Mouse (Mus musculus): ENCODE results near the gene B3gnt8.

Gene B3gnt8

DNA sequence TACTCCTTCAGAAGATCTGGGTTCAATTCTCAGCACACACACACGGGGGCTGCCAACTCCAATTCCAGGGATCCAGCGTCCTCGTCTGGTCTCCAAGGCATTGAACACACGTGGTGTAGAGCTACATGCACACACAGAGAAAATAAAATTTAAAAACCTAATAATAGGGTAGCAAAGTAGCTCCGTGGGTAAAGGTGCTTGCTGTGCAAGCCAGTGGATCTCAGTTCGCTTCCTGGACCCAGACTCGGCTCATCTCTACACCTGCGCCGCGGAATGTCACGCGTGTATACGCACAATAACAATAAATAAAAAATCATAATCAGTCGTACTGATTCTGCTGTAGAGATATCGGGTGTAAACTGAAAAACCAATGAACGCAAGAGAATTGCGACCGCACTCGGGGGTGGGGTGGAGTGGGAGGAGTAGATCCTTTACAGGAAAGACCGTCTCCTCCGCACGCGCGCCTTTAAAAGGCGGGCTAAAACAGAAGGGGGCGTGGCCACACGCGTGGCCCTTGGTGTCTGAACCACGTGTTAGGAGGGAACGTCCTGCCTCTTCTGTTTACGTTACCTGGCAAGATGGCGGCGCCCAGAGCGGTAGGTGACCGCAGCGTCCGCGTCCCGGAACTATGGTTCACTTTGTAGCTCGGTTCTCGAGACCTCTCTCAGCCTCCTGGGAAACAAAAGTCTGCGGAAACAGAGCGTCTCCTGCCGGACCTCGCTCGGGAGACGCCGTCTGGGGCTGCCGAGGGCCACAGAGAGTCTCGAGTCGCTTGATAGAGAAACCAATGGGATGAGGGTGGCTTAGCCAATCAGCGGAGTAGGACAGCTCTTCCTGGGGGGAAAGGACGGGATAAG, 7.4 kb upstream of the B3gnt8 start, which contains the start of gene Dmac2:
Gene Dmac2 (plus strand): TSS at position 550 of the 857 bp plus-strand sequence.
- DNase-seq (ENCODE audit: low read depth, low spot score) = peak; percentile 99

DNA sequence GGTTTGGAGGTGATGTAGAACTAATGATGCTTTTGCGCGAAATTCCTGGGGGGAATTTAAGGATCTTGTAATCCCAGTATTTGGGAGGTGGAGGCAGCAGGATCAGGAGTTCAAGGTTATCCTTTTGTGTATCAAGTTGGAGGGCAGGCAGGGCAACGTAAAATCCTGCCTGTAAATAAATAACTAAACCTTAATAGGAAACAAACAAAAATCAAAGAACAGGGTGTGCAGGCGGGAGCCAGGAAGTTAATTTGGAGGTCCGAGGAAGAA, 6.8 kb upstream of the B3gnt8 start:
- DNase-seq (ENCODE audit: low read depth, low spot score) = no peak

DNA sequence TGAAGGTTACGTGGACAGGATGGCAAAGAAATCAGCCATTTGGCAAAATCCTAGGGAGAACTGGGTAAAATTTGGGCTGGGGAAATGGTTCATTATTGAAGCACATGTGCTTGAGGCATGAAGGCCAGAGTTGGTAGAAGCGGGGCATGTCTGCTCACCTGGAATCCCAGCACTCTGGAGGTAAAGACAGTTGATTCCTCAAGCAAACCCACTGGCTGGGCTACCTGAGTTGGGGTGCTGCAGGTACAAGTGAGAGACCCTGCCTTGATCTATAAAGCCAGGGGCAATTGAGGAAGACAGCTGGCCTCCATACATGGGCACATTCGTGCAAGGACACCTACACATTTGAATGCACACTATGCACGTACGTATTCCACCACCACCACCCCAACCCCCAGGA, 6.4 kb upstream of the B3gnt8 start:
- no peak for DNase-seq (ENCODE audit: low read depth, low spot score)

DNA sequence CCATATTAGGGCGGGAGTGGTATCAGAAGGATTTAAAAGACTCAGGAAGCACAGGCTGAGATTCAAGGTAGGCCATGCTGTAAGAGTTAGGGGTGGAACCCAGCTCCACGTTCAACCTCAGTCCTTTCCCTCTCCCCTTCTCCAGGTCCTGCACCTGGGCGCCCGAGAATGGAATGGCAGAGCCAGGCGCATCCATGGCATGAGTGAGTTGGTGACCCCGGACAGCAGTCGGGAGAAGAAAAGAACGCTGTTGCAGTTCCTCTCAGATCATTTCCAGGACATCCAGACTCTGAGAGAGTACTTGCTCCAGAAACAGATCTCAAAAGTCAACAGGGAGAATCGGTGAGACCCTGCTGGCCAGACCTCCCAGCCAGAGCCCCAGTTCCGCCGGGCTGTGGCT, 5.7 kb upstream of the B3gnt8 start:
- DNase-seq (ENCODE audit: low read depth, low spot score) = no peak

DNA sequence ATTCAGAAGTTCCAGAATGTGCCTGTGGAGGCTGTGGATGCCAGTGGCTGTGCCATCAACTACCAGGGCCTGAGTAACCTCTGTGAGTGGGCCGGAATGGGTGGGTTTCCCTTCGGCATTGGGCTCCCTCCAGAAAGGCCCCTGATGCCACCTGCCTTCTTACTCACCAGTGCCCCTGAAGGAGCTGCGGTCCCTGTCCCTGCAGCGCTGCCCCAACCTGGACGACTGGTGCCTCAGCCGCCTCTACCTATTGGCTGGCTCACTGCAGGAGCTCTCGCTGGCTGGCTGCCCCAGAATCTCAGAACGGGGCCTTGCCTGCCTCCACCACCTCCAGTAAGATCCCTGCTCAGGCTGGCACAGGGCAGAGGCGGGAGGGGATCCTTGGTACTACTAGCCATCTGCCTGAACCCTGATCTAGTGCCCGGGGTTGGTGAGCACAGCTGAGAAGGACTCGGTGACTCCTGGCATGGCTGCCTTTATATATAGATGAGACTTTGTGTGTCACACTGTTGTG, 2.5 kb upstream of the B3gnt8 start:
- DNase-seq (ENCODE audit: low read depth, low spot score) = no peak

DNA sequence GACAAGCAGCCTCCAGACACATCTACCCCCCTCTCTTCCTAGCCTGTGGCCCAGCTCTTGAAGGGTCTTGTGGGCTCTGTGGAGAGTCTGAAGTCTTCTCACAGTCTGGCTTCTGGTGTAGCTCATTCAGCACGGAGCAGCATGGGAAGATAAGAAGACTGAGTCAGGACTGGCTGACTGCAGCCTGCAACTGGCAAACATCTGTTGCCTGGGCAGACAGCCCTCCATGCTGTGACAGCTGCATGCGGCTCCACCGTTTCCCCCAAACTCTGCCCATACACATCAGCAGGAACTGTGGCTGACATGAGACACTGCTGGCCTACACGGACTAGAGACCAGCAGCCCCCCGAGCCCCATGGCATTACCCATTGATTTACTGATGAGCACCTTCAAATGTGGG, 1.6 kb upstream of the B3gnt8 start:
- no peak for DNase-seq (ENCODE audit: low read depth, low spot score)

DNA sequence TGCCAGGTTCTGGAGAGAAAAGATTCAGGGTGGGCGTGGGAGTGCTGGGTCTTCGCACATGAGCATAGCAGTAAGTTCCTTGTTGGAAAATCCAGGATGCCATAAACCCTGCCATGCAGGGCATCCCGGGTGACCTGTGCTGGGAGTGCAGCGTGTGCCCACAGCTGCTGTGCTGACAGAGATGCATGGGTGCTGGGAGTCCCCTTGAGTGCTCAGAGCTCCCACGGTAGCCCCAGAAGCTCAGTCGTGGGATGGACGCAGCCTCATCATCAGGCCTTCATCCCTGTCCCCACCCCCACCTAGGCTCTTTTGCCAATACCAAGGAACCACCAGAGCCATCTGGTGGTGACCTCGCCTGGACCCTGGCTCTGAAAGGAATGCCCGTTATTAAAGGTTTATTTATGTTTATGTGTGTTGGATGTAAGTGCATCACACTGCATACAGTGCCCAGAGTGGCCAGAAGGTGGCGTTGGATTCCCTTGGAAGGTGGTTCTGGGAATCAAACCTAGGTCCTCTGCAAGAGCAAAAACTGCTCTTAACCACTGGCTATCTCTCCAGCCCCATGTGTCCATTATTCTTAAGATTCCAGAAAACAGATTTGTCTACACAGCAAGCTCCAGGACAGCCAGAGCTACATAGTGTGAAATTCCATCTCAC, 732 bp upstream of the B3gnt8 start:
- DNase-seq (ENCODE audit: low read depth, low spot score) = peak; percentile 75

DNA sequence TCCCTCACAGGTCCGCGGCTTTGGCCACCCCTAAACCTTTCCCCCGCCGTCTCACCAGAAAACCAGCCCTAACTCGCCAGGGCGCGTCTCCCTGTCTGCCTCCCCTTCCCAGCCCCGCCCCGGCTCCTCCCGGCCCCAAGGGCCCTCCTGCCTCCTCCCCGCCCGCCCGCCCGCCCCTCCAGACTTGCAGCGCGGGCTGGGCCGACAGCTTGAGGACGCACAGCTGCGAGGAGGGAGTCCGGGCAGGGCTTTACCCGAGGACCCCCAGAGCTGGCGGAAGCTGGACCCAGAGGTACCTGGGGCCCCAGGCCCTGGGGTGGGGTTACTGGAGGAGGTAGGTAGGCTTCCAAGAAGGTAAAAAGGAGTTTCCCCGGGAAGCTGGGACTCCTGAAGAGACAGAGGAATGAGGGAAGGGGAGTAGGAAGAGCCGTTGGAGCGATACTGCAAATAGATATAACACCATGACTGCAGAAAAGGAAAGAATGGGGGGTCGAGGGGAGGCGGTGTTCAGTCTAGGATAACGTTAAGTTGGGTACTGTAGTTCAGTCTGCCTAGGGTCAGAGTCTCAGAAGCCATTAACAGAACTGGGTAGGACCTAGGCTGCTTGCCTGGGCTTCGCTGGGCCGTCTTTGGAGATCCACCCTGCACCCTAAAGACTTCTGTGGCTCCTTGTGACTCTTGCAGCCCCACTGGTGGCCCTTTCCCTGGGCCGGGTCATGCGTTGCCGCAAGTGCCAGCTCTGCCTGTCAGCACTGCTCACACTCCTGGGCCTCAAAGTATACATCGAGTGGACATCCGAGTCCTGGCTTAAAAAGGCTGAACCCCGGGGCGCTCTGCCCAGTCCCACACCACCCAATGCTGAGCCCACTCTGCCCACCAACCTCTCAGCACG, 1.2 kb downstream of the B3gnt8 start:
- peak; percentile 82 for DNase-seq (ENCODE audit: low read depth, low spot score)

DNA sequence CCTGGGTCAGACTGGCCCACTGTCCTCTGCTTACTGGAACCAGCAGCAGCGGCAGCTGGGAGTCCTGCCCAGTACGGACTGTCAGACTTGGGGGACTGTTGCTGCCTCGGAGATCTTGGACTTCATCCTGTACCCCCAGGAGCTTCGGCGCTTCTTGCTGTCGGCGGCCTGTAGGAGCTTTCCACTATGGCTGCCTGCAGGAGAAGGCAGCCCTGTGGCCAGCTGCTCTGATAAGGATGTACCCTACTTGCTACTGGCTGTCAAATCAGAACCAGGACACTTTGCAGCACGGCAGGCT, 1.8 kb downstream of the B3gnt8 start:
- no peak for DNase-seq (ENCODE audit: low read depth, low spot score)

DNA sequence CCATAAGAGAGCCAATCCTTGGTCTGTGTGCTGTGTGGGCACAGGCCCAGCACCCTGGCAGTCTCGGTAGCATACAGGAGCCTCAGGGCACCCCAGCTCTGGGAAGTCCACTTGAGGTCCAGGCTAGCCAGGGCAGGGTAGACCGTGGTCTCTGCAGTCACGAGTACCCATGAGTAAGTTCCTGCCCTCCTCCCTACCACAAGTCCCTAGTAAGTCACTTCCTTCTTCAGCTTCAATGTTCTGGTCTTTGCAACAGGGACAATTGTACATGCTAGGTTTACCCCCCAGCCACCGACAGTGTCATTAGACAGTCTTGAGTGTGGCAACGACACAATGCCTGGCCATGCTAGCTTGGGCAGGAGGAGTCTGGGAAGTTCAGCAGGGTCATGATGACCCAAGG, 6.2 kb downstream of the B3gnt8 start:
- no peak for DNase-seq (ENCODE audit: low read depth, low spot score)

DNA sequence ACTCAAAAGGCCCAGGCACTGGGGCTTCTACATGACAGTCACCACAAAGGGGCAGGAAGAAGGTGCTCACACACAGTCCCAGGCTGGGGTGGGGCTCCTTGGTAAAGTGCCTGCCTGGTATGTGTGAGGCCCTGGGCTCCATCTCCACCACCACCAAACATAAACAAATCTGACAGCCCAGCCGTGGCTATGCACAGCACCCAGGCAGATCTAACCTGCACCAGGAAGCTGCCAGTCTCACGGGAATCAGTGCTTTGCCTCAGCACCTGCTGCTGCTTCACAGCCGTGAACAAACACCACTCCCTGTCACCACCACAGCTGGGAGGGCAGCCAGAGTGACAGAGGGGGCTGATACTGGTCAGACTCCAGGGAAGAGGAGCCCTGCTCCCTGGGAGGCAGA, 9.9 kb downstream of the B3gnt8 start:
- DNase-seq (ENCODE audit: low read depth, low spot score) = no peak

DNA sequence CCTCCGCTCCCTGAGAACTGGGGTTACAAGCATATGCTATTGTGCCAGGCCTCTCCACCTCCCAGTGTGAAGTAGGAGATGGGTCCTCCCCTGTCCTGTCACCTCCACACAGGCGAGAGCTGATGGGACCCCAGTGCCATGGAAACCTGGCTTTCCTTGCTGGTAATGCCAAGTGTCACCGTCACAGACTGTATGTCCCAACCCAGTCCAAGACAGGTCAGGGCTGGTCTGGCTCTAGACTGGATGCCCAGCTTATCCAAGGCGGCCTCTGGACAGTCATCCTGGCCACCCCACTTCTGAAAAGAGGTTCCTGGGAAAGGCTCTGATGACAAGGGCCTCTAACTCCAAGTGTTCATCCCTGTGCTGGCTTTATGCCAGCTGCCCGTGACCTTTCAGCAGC, 10.6 kb downstream of the B3gnt8 start:
- DNase-seq (ENCODE audit: low read depth, low spot score) = no peak

DNA sequence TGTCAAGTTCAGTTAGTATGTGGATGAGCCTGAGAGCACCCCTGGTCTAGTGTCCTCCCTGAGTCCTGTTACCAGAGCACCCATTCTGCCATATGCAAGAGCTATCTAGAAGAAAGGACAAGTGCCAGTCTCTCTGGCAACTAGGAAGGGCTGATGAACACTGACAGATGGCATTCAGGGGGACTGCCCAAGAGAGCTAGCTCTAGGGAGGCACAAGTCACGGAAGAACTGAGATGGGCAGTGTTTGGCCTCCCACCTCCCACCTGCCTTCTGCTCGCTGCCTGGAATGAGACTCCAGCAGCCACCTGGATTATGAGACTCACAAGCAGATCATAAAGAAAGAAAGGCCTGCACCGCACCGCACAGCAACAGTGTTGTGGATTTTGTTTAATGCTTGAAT, 13.3 kb downstream of the B3gnt8 start:
- no peak for DNase-seq (ENCODE audit: low read depth, low spot score)

DNA sequence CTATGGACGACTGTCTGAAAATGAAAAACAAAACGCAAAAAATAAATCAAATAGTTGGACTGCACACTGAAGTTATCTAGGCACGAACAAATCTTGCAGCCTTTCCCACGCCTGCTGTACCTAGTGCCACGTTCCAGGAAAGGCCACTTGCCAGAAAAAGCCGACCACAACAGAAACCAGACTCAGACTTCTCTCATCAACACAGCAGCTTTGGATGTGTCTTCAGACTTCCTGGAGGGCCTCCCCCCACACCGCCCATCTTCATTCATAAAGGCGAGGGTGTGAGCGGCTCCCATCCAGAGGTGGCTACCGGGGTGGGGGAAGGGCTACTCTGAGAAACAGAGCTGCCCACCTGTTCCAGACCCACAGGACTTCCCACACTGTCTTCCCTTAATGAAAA, 17.7 kb downstream of the B3gnt8 start:
- DNase-seq (ENCODE audit: low read depth, low spot score) = no peak

DNA sequence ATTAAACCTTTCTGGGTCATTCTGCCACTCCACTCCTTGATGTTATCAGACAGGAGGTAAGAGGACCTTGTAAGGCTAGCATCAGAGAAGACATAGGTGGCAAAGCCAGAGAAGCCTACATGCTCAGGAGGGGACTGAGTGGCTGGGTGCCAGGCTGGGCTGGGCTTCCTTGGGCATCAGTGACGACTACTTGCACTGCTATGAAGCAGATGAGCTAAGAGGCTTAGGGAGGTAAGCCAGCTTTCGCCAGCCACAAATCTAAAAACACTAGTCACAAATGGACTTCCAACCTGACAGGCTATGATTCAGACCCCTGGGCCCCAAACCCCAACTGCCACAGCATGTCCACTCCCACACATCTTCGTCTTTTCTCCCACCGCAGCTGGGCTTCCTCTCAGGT, 18.2 kb downstream of the B3gnt8 start:
- no peak for DNase-seq (ENCODE audit: low read depth, low spot score)

DNA sequence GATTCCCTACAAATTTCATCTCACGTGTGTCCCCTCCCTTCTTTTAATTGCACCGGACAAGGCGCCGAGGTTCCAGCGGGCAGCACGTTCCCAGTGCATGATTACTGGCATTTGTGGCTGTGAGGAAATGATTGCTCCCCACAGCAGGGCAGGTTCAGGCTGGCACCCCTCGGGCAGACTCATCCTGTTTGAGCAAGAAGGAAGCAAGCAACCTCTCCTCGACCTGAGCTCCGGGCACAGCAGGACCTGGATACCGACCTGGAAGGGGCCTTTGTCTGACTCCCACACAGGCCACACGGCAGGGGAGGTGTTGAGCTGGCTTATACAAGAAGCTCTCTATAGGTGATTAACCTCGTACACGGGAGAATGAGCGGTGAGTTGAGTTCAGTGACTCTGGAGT, 18.6 kb downstream of the B3gnt8 start:
- no peak for DNase-seq (ENCODE audit: low read depth, low spot score)

DNA sequence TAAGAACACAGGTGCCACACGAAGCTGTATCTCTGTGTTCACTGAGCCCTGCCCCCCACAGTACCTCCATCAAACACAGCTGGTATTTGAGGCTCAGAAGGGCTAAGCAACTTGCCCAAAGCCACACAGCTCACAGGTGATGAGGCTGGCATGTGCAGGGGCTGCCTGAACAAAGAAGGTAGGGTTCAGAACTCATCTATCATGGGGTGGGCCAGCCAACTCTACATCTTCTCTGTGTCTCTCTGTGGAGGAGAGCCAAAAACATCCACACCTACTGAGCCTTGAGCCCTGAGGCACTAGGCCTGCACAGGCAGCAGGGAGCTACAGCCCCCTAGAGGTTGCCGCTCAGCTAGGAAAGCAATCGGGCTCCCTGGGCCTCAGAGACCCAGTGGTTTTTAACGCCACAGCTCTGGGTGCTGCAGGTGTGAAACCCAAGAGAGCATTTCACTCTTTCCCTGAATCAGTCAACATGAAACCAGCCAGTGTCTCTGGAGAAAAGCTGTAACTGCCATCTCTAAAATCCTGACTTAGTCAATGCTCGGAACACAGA, 21.2 kb downstream of the B3gnt8 start:
- peak; percentile 68 for DNase-seq (ENCODE audit: low read depth, low spot score)

DNA sequence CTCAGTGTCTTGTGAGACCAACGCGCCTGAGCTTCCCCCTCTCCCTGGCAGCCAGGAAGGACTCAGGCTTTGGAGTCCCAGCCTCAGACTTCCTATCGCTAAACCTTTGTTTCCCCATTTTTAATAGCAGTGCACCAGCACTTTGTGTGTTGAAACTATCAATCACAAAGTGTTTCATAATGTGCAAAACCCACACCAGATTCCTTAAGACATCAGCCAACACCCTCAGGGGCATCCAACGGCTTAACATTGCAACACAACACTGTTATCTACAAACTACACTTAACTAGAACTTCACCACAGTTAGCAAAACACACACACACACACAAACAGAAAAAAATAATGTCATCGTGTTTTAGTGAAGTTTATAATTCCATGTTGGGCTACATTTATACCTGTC, 23.4 kb downstream of the B3gnt8 start:
- DNase-seq (ENCODE audit: low read depth, low spot score) = no peak

DNA sequence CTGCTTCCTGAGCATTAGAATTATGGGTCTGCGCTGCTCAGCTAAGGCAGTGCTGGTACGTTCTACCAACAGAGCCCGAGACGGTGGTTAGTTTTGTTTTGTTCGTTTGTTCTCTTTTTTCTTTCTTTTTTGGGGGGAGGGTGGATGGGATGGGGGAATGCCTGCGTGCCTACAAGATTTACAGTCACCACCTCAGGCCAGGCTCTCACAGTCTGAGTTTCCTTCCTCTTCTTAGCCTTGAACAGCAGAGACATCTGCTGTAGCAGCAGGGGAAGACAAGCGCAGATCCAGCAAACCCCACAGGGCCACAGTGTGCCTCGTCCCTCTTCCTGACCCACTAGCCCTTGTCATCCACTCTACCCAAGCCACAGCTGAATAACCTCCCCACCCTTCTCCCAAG, 24.8 kb downstream of the B3gnt8 start:
- DNase-seq (ENCODE audit: low read depth, low spot score) = peak; percentile 23

DNA sequence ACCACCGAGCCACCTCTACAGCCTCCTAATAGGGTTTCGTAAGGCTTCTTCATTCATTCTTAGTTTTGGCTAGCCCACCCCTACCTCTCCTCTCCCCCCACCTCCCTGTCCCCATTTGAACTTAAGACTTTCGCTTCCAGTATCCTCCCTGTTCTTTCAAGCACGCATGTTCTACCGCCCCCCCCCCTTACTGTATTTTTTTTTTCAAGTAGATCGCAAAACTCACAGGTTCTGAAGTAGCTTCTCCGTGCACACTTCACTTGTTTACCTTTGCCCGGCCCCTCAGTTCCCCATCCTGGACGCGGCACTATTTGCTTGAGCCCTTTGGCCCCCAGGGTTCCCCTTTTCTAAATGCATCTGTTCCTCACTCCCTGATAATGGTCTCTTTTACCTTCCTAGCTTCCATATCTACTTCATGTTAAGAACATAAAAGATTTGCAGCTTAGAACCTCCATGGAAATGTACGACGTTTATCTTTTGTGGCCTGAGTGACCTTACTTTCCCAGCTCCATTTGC, 25.8 kb downstream of the B3gnt8 start:
- DNase-seq (ENCODE audit: low read depth, low spot score) = no peak

DNA sequence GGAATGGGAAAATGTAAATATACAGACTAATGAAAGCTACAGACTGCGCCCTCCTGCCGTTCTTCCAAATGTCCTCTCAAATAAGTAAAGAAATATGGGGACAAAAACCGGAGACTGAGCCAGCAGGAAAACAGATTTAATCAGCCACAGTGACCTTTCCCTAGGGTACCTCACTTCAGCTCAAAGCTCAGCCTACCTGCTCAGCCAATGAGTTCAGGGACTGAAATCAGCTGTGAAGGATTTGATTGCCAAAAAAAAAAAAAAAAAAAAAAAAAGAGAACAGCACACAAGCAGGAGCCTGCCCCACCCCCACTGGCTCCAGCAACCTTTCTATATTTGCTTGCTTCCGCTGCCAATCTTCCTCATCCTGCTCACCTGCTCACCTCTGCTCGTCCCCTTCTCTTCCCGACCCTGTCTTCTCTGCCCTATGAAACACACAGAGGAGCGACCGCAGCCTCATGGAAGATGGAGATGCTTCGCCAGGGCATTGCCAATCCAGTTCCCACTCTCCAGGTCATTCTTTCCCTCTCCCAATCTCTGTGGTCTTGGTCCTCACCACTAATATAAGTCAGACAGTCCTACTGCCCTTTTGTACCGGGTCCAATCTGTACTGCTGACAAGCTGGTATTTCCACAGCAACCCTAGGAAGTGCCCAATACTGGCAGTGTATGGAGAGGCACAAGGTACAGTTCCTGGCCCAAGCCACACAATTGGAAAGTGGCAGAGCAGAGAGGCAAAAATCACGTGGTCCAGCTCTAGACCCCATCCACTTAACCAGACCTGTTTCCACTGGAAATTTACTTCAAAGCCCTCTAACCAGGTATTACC, 29.4 kb downstream of the B3gnt8 start:
- DNase-seq (ENCODE audit: low read depth, low spot score) = no peak

Data from ZHBTc4 (cell line).